Mouse (Mus musculus): ENCODE measurements around the gene Ovol2.
"Not testable (repeated sequence)": the region's sequence is repeated elsewhere in the genome, so short reads cannot be mapped to it uniquely, and the experiment has no call there.

The Ovol2 gene

GRCm38 (mm10) chr2:144331401-144332302 is at the start of gene Ovol2:
Ovol2 (minus strand) TSS chr2:144332146.
- DNase-seq (ENCODE audit: extremely low spot score, low read depth, low spot score): no peak

GRCm38 (mm10) chr2:144381741-144382140 is 49.8 kb upstream of the Ovol2 start:
- DNase-seq (ENCODE audit: extremely low spot score, low read depth, low spot score): no peak

- no peak for DNase-seq (ENCODE audit: extremely low spot score, low read depth, low spot score)
Observed at GRCm38 (mm10) chr2:144381293-144381692, 49.3 kb upstream of the Ovol2 start.

- no peak for DNase-seq (ENCODE audit: extremely low spot score, low read depth, low spot score)
Observed at GRCm38 (mm10) chr2:144375063-144375703, 43.2 kb upstream of the Ovol2 start.

- DNase-seq (ENCODE audit: extremely low spot score, low read depth, low spot score): no peak
Observed at GRCm38 (mm10) chr2:144373063-144373462, 41.1 kb upstream of the Ovol2 start.

- no peak for DNase-seq (ENCODE audit: extremely low spot score, low read depth, low spot score)
Observed at GRCm38 (mm10) chr2:144371566-144371965, 39.6 kb upstream of the Ovol2 start.

GRCm38 (mm10) chr2:144369511-144369910 is 37.6 kb upstream of the Ovol2 start:
- no peak for DNase-seq (ENCODE audit: extremely low spot score, low read depth, low spot score)

- no peak for DNase-seq (ENCODE audit: extremely low spot score, low read depth, low spot score)
Observed at GRCm38 (mm10) chr2:144369020-144369421, 37.1 kb upstream of the Ovol2 start.

GRCm38 (mm10) chr2:144368400-144369019 is 36.6 kb upstream of the Ovol2 start, which contains the start of the genes Kat14 and Pet117:
Kat14 (plus strand) TSS chr2:144368983.
Pet117 (plus strand) TSS chr2:144368996.
- peak; percentile 84 for DNase-seq (ENCODE audit: extremely low spot score, low read depth, low spot score)

- no peak for DNase-seq (ENCODE audit: extremely low spot score, low read depth, low spot score)
Observed at GRCm38 (mm10) chr2:144352843-144353242, 20.9 kb upstream of the Ovol2 start.

- no peak for DNase-seq (ENCODE audit: extremely low spot score, low read depth, low spot score)
Observed at GRCm38 (mm10) chr2:144348525-144348924, 16.6 kb upstream of the Ovol2 start.

- DNase-seq (ENCODE audit: extremely low spot score, low read depth, low spot score): no peak
Observed at GRCm38 (mm10) chr2:144343158-144343557, 11.2 kb upstream of the Ovol2 start.

- DNase-seq (ENCODE audit: extremely low spot score, low read depth, low spot score): not testable (repeated sequence)
Observed at GRCm38 (mm10) chr2:144338149-144338548, 6.2 kb upstream of the Ovol2 start.

GRCm38 (mm10) chr2:144337701-144338100 is 5.8 kb upstream of the Ovol2 start:
- DNase-seq (ENCODE audit: extremely low spot score, low read depth, low spot score): no peak

GRCm38 (mm10) chr2:144337230-144337629 is 5.3 kb upstream of the Ovol2 start:
- no peak for DNase-seq (ENCODE audit: extremely low spot score, low read depth, low spot score)

- no peak for DNase-seq (ENCODE audit: extremely low spot score, low read depth, low spot score)
Observed at GRCm38 (mm10) chr2:144333138-144333842, 1.3 kb upstream of the Ovol2 start.

GRCm38 (mm10) chr2:144332486-144332885 is 540 bp upstream of the Ovol2 start:
- DNase-seq (ENCODE audit: extremely low spot score, low read depth, low spot score): no peak

GRCm38 (mm10) chr2:144330960-144331371 is 980 bp downstream of the Ovol2 start:
- DNase-seq (ENCODE audit: extremely low spot score, low read depth, low spot score): no peak

GRCm38 (mm10) chr2:144330352-144330959 is 1.5 kb downstream of the Ovol2 start:
- DNase-seq (ENCODE audit: extremely low spot score, low read depth, low spot score): no peak

- no peak for DNase-seq (ENCODE audit: extremely low spot score, low read depth, low spot score)
Observed at GRCm38 (mm10) chr2:144329937-144330336, 2.0 kb downstream of the Ovol2 start.
